In genomic region chr11:8986058-8986457, GRCm38 (mm10) we compare ENCODE assay signal across 13 mouse cellular contexts. TPM values are rescaled to one million over a fixed set of nuclear protein-coding genes. Genes with fewer than 3 reads are reported as not detected.
A peak's percentile ranks its signal among the peaks of the same experiment; 100 is the strongest.
DNase-seq lines count a peak whose midpoint lies in the region; ATAC-seq and TF ChIP-seq lines count a peak whose summit lies in the region.
"Had no signal": no experiment of that assay in that cellular context is flagged by ENCODE, and none has a peak within 500 bp of the region (broad histone marks: within the 10 kb centered on the region; RNA-seq: fewer than 3 reads in every experiment).

No protein-coding gene starts in this region.

- H3K27ac ChIP-seq in intestine, postnatal 0 days (ENCODE audit: low read depth, low read length) = no peak overlapping the region
- H3K27ac ChIP-seq in forebrain, embryonic 14.5 days (ENCODE audit: low read depth, low read length) = no peak overlapping the region
- H3K27ac ChIP-seq: embryonic facial prominence, embryonic 12.5 days; hindbrain, embryonic 15.5 days had no signal

- H3K4me3 ChIP-seq in intestine, postnatal 0 days (ENCODE audit: low read depth, low read length) = no peak overlapping the region
- H3K4me3 ChIP-seq in forebrain, embryonic 14.5 days (ENCODE audit: low read depth, low read length) = no peak overlapping the region
- H3K4me3 ChIP-seq: embryonic facial prominence, embryonic 12.5 days; hindbrain, embryonic 15.5 days; megakaryocyte, embryonic 14.5 days had no signal

- no peak overlapping the region for H3K4me2 ChIP-seq in intestine, postnatal 0 days (replicated peaks; ENCODE audit: low read depth)
- no peak overlapping the region for H3K4me2 ChIP-seq in forebrain, embryonic 14.5 days (ENCODE audit: low read length)
- H3K4me2 ChIP-seq: embryonic facial prominence, embryonic 12.5 days; hindbrain, embryonic 15.5 days had no signal

- intact Hi-C loops in heart, postnatal 25 days (cut with DNase I) = no loop called here

- peak; percentile 11 to 25 for DNase-seq in heart, adult 18-20 months
- no peak for DNase-seq in heart, postnatal 25 days (ENCODE audit: low spot score)
- DNase-seq in adrenal gland, postnatal 14 days = peak; percentile 24
- peak; percentile 24 for DNase-seq in lung, postnatal 10 days
- no peak for DNase-seq in urinary bladder, postnatal 36 days (ENCODE audit: low spot score in 2 of 2)
- no peak for DNase-seq in forebrain, embryonic 14.5 days (ENCODE audit: low spot score)
- no peak for DNase-seq in cerebellum, postnatal 14 days
- DNase-seq: cerebellum, adult 11-12 months had no signal

- no peaks in the 10 kb centered on the region for H3K4me1 ChIP-seq in intestine, postnatal 0 days (replicated peaks; ENCODE audit: control insufficient read depth, insufficient read depth, low read length)
- H3K4me1 ChIP-seq in forebrain, embryonic 14.5 days (ENCODE audit: control insufficient read depth, insufficient read depth, low read length) = no peaks in the 10 kb centered on the region
- H3K4me1 ChIP-seq: embryonic facial prominence, embryonic 12.5 days; hindbrain, embryonic 15.5 days had no signal

- H3K9me3 ChIP-seq in intestine, postnatal 0 days (ENCODE audit: control insufficient read depth) = no peaks in the 10 kb centered on the region
- no peaks in the 10 kb centered on the region for H3K9me3 ChIP-seq in forebrain, embryonic 14.5 days (replicated peaks; ENCODE audit: control insufficient read depth, low read length)
- H3K9me3 ChIP-seq: embryonic facial prominence, embryonic 12.5 days; hindbrain, embryonic 15.5 days; megakaryocyte, embryonic 14.5 days had no signal

- H3K9ac ChIP-seq in intestine, postnatal 0 days (ENCODE audit: low read depth, low read length) = no peak overlapping the region
- no peak overlapping the region for H3K9ac ChIP-seq in forebrain, embryonic 14.5 days (ENCODE audit: low read length)
- H3K9ac ChIP-seq: embryonic facial prominence, embryonic 12.5 days; hindbrain, embryonic 15.5 days had no signal

- H3K36me3 ChIP-seq in intestine, postnatal 0 days (ENCODE audit: control insufficient read depth, insufficient read depth) = 0 out of 2 replicates have a peak, but pooled peaks cover 1% of the 10 kb centered on the region
- no peaks in the 10 kb centered on the region for H3K36me3 ChIP-seq in forebrain, embryonic 14.5 days (ENCODE audit: control insufficient read depth, insufficient read depth, low read length)

- TF ChIP-seq CTCF in intestine, postnatal 0 days (IDR thresholded peaks at IDR 0.05; ENCODE audit: low read depth) = no peak

- H3K27me3 ChIP-seq in intestine, postnatal 0 days (replicated peaks; ENCODE audit: control insufficient read depth, insufficient read depth, low read length) = no peaks in the 10 kb centered on the region
- H3K27me3 ChIP-seq in forebrain, embryonic 14.5 days (replicated peaks; ENCODE audit: control insufficient read depth, insufficient read depth, low read length) = no peaks in the 10 kb centered on the region
- H3K27me3 ChIP-seq: embryonic facial prominence, embryonic 12.5 days; hindbrain, embryonic 15.5 days had no signal

- ATAC-seq in intestine, postnatal 0 days = 0 out of 2 replicates have a peak, but pooled peaks have one; percentile 41
- ATAC-seq in forebrain, embryonic 14.5 days = no peak

RNA-seq across cellular contexts. Expression of gene Pkd1l1, which starts 13.0 kb away (rescaled TPM):
- total RNA-seq in heart, adult 18-20 months (2021) = not detected
- not detected for total RNA-seq in heart, postnatal 25 days (2021)
- total RNA-seq in adrenal gland, postnatal 14 days (2021) = 0.07 and 0.08 TPM in 2 replicates
- polyA plus RNA-seq in intestine, postnatal 0 days (2015; fragmentation: Nextera tagmentation; extraction: Ambion mirVana) = 0.03 TPM in 1 of 2 replicates, not detected in the other
- polyA plus RNA-seq in forebrain, embryonic 14.5 days (2014; fragmentation: Nextera tagmentation; extraction: Ambion mirVana) = 0.08 and 0.14 TPM in 2 replicates
- total RNA-seq: left cerebral cortex, postnatal 25 days had no signal

RNA-seq across cellular contexts. Expression of gene Hus1, which starts 24.9 kb away (rescaled TPM):
- total RNA-seq in heart, adult 18-20 months (2021) = 10 to 100 TPM; 10.4 to 10.7 TPM
- total RNA-seq in heart, postnatal 25 days (2021) = 10 to 100 TPM; 12.1 TPM
- 9.1 and 9.2 TPM in 2 replicates for total RNA-seq in adrenal gland, postnatal 14 days (2021)
- 3.7 and 4.5 TPM in 2 replicates for polyA plus RNA-seq in intestine, postnatal 0 days (2015; fragmentation: Nextera tagmentation; extraction: Ambion mirVana)
- polyA plus RNA-seq in forebrain, embryonic 14.5 days (2014; fragmentation: Nextera tagmentation; extraction: Ambion mirVana) = 9.8 and 11.6 TPM in 2 replicates

Comparison
In these comparisons a context has a peak if more than half of its experiments do, and no peak if none do; other contexts are left out.
1. DNase-seq: peak in heart, adult 18-20 months (2 of 2), adrenal gland, postnatal 14 days (single experiment) and lung, postnatal 10 days (single experiment); none in heart, postnatal 25 days (single experiment), urinary bladder, postnatal 36 days (0 of 2), forebrain, embryonic 14.5 days (single experiment) and cerebellum, postnatal 14 days (0 of 2).